8 mouse cellular contexts compared by ENCODE assay signal in the genomic region with DNA sequence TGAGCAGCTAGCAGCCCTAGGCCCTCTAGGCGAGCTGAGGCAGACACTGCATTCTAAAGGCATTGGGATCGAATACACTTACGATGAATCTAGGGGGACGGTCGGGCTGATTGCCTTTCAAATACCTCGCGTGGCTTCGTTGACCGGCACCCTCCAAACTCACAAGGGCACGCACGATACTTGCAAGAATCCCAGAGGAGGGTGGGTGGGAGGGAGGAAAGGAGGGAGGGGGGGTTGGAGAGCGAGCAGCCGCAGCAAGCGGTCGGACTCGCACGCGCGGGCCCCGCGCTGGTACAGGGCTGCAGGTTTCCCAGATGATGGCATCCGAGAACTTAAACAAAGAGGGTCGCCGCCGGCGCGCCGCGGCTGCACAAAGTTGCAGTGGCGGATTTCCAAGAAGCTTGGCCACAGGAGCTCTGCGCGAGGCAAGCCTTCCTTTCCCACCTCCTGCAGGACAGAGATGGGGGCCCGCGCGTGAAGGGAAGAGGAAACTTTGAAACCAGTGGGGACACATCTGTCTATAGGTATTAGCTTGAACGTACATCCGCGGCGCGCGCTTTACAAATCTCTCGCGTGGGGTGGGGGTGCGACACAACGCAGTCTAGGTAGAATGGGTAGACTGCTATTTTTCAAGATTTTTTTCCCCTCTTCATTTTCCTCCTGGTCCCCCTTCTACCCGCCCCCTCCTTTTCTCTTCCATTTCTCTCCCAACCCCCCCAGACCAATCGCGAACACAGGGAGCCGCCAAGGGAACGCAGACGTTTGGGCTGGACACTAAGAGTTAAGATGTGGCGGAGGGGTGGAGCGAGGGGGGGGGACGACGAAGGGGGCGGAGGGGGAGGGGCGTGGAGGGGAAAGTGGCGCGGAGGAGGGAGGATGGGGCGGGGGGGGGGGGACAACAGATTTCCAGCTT. TPM values are rescaled to one million over a fixed set of nuclear protein-coding genes. Genes with fewer than 3 reads are reported as not detected.
DNase-seq lines count a peak whose midpoint lies in the region; ATAC-seq and TF ChIP-seq lines count a peak whose summit lies in the region.

No protein-coding gene starts in this region.

- H3K4me2 ChIP-seq in heart, embryonic 14.5 days (ENCODE audit: low read length) = peak overlapping the region; percentile 77
- peak overlapping the region; percentile 99 for H3K4me2 ChIP-seq in hindbrain, embryonic 14.5 days (replicated peaks)
- H3K4me2 ChIP-seq in limb, embryonic 13.5 days (replicated peaks) = peak overlapping the region; percentile 80

- TF ChIP-seq POLR2A in cortical plate, adult 2 months (IDR thresholded peaks at IDR 0.05; ENCODE audit: extremely low read depth, insufficient read depth, low read length) = no peak

- no peak for TF ChIP-seq CTCF in cortical plate, adult 2 months (IDR thresholded peaks at IDR 0.05; ENCODE audit: extremely low read depth, insufficient read depth, low read length)

- H3K4me3 ChIP-seq in heart, embryonic 14.5 days (ENCODE audit: control insufficient read depth in 1 of 2, insufficient read depth in 1 of 2, low read depth in 1 of 2, low read length in 2 of 2) = peak overlapping the region; percentile 44 to 51
- peak overlapping the region; percentile 93 for H3K4me3 ChIP-seq in cortical plate, adult 2 months (ENCODE audit: insufficient read depth, low read length)
- H3K4me3 ChIP-seq in hindbrain, embryonic 14.5 days (replicated peaks; ENCODE audit: low read length) = peak overlapping the region; percentile 89
- H3K4me3 ChIP-seq in limb, embryonic 13.5 days = peak overlapping the region; percentile 54

- no peaks in the 10 kb centered on the region for H3K36me3 ChIP-seq in heart, embryonic 14.5 days (ENCODE audit: control insufficient read depth, insufficient read depth, low read length)
- peaks cover 24% of the 10 kb centered on the region for H3K36me3 ChIP-seq in hindbrain, embryonic 14.5 days (replicated peaks; ENCODE audit: control insufficient read depth, insufficient read depth)
- H3K36me3 ChIP-seq in limb, embryonic 13.5 days = no peaks in the 10 kb centered on the region

- H3K27me3 ChIP-seq in heart, embryonic 14.5 days (ENCODE audit: control insufficient read depth, insufficient read depth, low read length) = peaks cover 89% of the 10 kb centered on the region
- no peaks in the 10 kb centered on the region for H3K27me3 ChIP-seq in hindbrain, embryonic 14.5 days (ENCODE audit: control insufficient read depth, insufficient read depth, low read length)
- H3K27me3 ChIP-seq in limb, embryonic 13.5 days = peaks cover 85% of the 10 kb centered on the region

- peaks cover 7 to 35% of the 10 kb centered on the region in 2 experiments; a peak in 3 of 4 replicates for H3K4me1 ChIP-seq in heart, embryonic 14.5 days (ENCODE audit: control insufficient read depth in 2 of 2, insufficient read depth in 2 of 2, low read length in 2 of 2)
- H3K4me1 ChIP-seq in cortical plate, adult 2 months (ENCODE audit: control insufficient read depth, insufficient read depth, low read length) = no peaks in the 10 kb centered on the region
- peaks cover 1% of the 10 kb centered on the region; the same call in 1 of the 2 replicates for H3K4me1 ChIP-seq in hindbrain, embryonic 14.5 days (replicated peaks; ENCODE audit: control insufficient read depth, insufficient read depth, low read length)
- peaks cover 38% of the 10 kb centered on the region for H3K4me1 ChIP-seq in limb, embryonic 13.5 days

- DNase-seq in heart, adult 8-10 months (ENCODE audit: low spot score) = no peak
- no peak for DNase-seq in hindbrain, embryonic 14.5 days (ENCODE audit: low spot score)
- DNase-seq in right cerebral cortex, postnatal 4 days = peak; percentile 70
- DNase-seq in ovary, postnatal 10 days (ENCODE audit: low spot score) = no peak
- no peak for DNase-seq in spleen, adult 12 weeks (ENCODE audit: low spot score)

- no peaks in the 10 kb centered on the region for H3K9me3 ChIP-seq in heart, embryonic 14.5 days (ENCODE audit: control insufficient read depth, low read length)
- H3K9me3 ChIP-seq in hindbrain, embryonic 14.5 days (ENCODE audit: control insufficient read depth, low read length) = no peaks in the 10 kb centered on the region
- H3K9me3 ChIP-seq in limb, embryonic 13.5 days = no peaks in the 10 kb centered on the region

- ATAC-seq in heart, embryonic 14.5 days (ENCODE audit: insufficient number of reproducible peaks, insufficient read depth, low FRiP score, low read depth) = no peak
- ATAC-seq in hindbrain, embryonic 14.5 days (ENCODE audit: low FRiP score) = peak; percentile 71
- ATAC-seq in limb, embryonic 13.5 days (ENCODE audit: low FRiP score, low read depth) = peak; percentile 9

- WGBS in heart, embryonic 14.5 days = under 1% methylated on average over 53 of the region's 60 CpGs
- under 1% methylated on average over 53 of the region's 60 CpGs for whole genome bisulfite sequencing in hindbrain, embryonic 14.5 days
- under 1% methylated on average over 51 of the region's 60 CpGs for WGBS in limb, embryonic 13.5 days

- no peak overlapping the region for H3K27ac ChIP-seq in heart, embryonic 14.5 days (replicated peaks in 1 of 2; ENCODE audit: control insufficient read depth in 1 of 2, insufficient read depth in 1 of 2, low read depth in 2 of 2, low read length in 2 of 2)
- H3K27ac ChIP-seq in cortical plate, adult 2 months (ENCODE audit: insufficient read depth, low read length) = peak overlapping the region; percentile 96
- peak overlapping the region; percentile 98 for H3K27ac ChIP-seq in hindbrain, embryonic 14.5 days
- peak overlapping the region; percentile 33; the same call in 1 of the 2 replicates for H3K27ac ChIP-seq in limb, embryonic 13.5 days

- peak overlapping the region; percentile 25; the same call in 1 of the 2 replicates for H3K9ac ChIP-seq in heart, embryonic 14.5 days (ENCODE audit: low read length)
- peak overlapping the region; percentile 88 for H3K9ac ChIP-seq in hindbrain, embryonic 14.5 days
- H3K9ac ChIP-seq in limb, embryonic 13.5 days = peak overlapping the region; percentile 56

RNA-seq across cellular contexts. Expression of gene Pou3f3, which starts 0.6 kb away (rescaled TPM):
- polyA plus RNA-seq in heart, embryonic 14.5 days (2014; fragmentation: Nextera tagmentation; extraction: Ambion mirVana) = 0.03 TPM in 1 of 2 replicates, not detected in the other
- under 1 TPM in 1 of 4 experiments, not detected in 3; 0.09 TPM for total RNA-seq in heart, adult 8-10 months (2022)
- 37.5 and 39.1 TPM in 2 replicates for polyA plus RNA-seq in cortical plate, adult 2 months (2012; rRNA removed)
- polyA plus RNA-seq in hindbrain, embryonic 14.5 days (2014; fragmentation: Nextera tagmentation; extraction: Ambion mirVana) = 10.6 and 11.5 TPM in 2 replicates
- polyA plus RNA-seq in limb, embryonic 13.5 days (2015; fragmentation: Nextera tagmentation; extraction: Ambion mirVana) = 0.93 and 0.97 TPM in 2 replicates

Comparison
In these comparisons a context has a peak if more than half of its experiments do, and no peak if none do; other contexts are left out.
1. H3K27ac ChIP-seq: peak in cortical plate, adult 2 months (single experiment), hindbrain, embryonic 14.5 days (single experiment) and limb, embryonic 13.5 days (single experiment); none in heart, embryonic 14.5 days (0 of 2).
2. H3K9ac ChIP-seq: peak in every context shown above with its lines; median percentile 88 in hindbrain, embryonic 14.5 days; 56 in limb, embryonic 13.5 days; 25 in heart, embryonic 14.5 days.
3. Peak in every context shown above with its lines, with median percentiles within 50 percentile points of each other: H3K4me2 ChIP-seq and H3K4me3 ChIP-seq.